Mouse (Mus musculus) embryonic fibroblast, embryonic 13.5 days (primary cell): ENCODE results near the gene Dnah11.

Source experiments
- CTCF ChIP-seq: IDR thresholded peaks from 2 replicates; pipeline ENCODE4 v1.5.1; 2011; ENCODE audit warnings: mild to moderate bottlenecking, control low read depth, low read length, moderate library complexity, borderline replicate concordance; ENCODE audit not compliant: insufficient read depth
- POLR2A ChIP-seq: IDR thresholded peaks from 2 replicates; pipeline ENCODE4 v1.6.1; 2011; ENCODE audit warnings: low read depth, mild to moderate bottlenecking, control low read depth, low read length, moderate library complexity

DNA sequence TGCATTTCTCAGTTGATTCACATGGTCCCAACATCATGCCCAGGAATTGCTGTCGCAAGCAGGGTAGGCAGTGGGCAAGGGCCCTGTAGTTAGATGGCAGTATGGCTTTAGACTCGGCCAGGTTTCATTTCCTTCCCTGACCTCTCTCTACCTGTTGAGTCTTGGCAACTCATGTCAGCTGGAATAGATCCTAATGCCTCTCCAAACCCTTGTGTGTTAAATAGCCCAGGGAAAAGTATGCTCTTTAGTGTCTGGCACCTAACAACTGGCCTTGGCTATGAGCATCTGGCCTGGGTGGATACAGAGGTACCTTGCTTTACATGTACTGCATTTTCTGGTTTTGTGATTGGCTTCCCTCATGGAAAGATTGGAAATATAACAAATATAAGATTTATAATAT is 314.2 kb downstream of the Dnah11 start:
- no peak for TF ChIP-seq CTCF
- no peak for TF ChIP-seq POLR2A
